Mouse (Mus musculus): ENCODE results near the gene Sytl2. TPM values are rescaled to one million over a fixed set of nuclear protein-coding genes. Genes with fewer than 3 reads are reported as not detected.

Sytl2 gene
- polyA plus RNA-seq, 1 experiment from 2014 or later: 7.7 TPM

- 82% methylated on average over 4 of the region's 4 CpGs for WGBS
- Histone ChIP-seq H3K9ac (ENCODE audit: low read length) (no peak overlapping the region), H3K4me1 (ENCODE audit: control insufficient read depth, insufficient read depth, low read length) (no peaks in the 10 kb centered on the region), H3K27ac (ENCODE audit: low read length) (no peak overlapping the region), H3K36me3 (ENCODE audit: control insufficient read depth, insufficient read depth) (no peaks in the 10 kb centered on the region), H3K27me3 (ENCODE audit: control insufficient read depth, insufficient read depth, low read length) (no peaks in the 10 kb centered on the region), H3K4me3 (ENCODE audit: low read length) (no peak overlapping the region), H3K4me2 (ENCODE audit: low read depth, low read length) (no peak overlapping the region), H3K9me3 (replicated peaks; ENCODE audit: control insufficient read depth, low read length) (no peaks in the 10 kb centered on the region)
- no peak for ATAC-seq (replicated peaks; ENCODE audit: extremely low read depth, insufficient read depth, low FRiP score)
Observed at GRCm38 (mm10) chr7:90325166-90325565, 23.1 kb downstream of the Sytl2 start.

GRCm38 (mm10) chr7:90330200-90330599 lies 28.1 kb downstream of the Sytl2 start:
- H3K4me2 ChIP-seq (ENCODE audit: low read depth, low read length): no peak overlapping the region
- H3K9me3 ChIP-seq (replicated peaks; ENCODE audit: control insufficient read depth, low read length): no peaks in the 10 kb centered on the region
- no peak overlapping the region for H3K4me3 ChIP-seq (ENCODE audit: low read length)
- ATAC-seq (replicated peaks; ENCODE audit: extremely low read depth, insufficient read depth, low FRiP score): no peak
- no peak overlapping the region for H3K9ac ChIP-seq (ENCODE audit: low read length)
- no peaks in the 10 kb centered on the region for H3K27me3 ChIP-seq (ENCODE audit: control insufficient read depth, insufficient read depth, low read length)
- 70% methylated on average over 1 of the region's 1 CpGs for WGBS
- no peaks in the 10 kb centered on the region for H3K36me3 ChIP-seq (ENCODE audit: control insufficient read depth, insufficient read depth)
- H3K4me1 ChIP-seq (ENCODE audit: control insufficient read depth, insufficient read depth, low read length): peaks cover 5% of the 10 kb centered on the region
- H3K27ac ChIP-seq (ENCODE audit: low read length): no peak overlapping the region

GRCm38 (mm10) chr7:90332483-90333065 lies 30.5 kb downstream of the Sytl2 start:
- Histone ChIP-seq H3K4me3 (ENCODE audit: low read length) (no peak overlapping the region), H3K9me3 (replicated peaks; ENCODE audit: control insufficient read depth, low read length) (no peaks in the 10 kb centered on the region), H3K4me2 (ENCODE audit: low read depth, low read length) (no peak overlapping the region), H3K27ac (ENCODE audit: low read length) (peak overlapping the region; percentile 51; the same call in 1 of the 2 replicates), H3K27me3 (ENCODE audit: control insufficient read depth, insufficient read depth, low read length) (no peaks in the 10 kb centered on the region), H3K36me3 (ENCODE audit: control insufficient read depth, insufficient read depth) (no peaks in the 10 kb centered on the region), H3K9ac (ENCODE audit: low read length) (no peak overlapping the region), H3K4me1 (ENCODE audit: control insufficient read depth, insufficient read depth, low read length) (peaks cover 5% of the 10 kb centered on the region)
- peak; percentile 58; the same call in 1 of the 2 replicates for ATAC-seq (replicated peaks; ENCODE audit: extremely low read depth, insufficient read depth, low FRiP score)
- 43% methylated on average over 3 of the region's 3 CpGs for WGBS

GRCm38 (mm10) chr7:90334362-90334761 lies 32.3 kb downstream of the Sytl2 start:
- H3K9me3 ChIP-seq (replicated peaks; ENCODE audit: control insufficient read depth, low read length): no peaks in the 10 kb centered on the region
- H3K27ac ChIP-seq (ENCODE audit: low read length): no peak overlapping the region
- WGBS: 84% methylated on average over 6 of the region's 6 CpGs
- H3K4me1 ChIP-seq (ENCODE audit: control insufficient read depth, insufficient read depth, low read length): peaks cover 5% of the 10 kb centered on the region
- no peak overlapping the region for H3K4me3 ChIP-seq (ENCODE audit: low read length)
- no peak for ATAC-seq (replicated peaks; ENCODE audit: extremely low read depth, insufficient read depth, low FRiP score)
- H3K4me2 ChIP-seq (ENCODE audit: low read depth, low read length): no peak overlapping the region
- no peaks in the 10 kb centered on the region for H3K27me3 ChIP-seq (ENCODE audit: control insufficient read depth, insufficient read depth, low read length)
- H3K9ac ChIP-seq (ENCODE audit: low read length): no peak overlapping the region
- H3K36me3 ChIP-seq (ENCODE audit: control insufficient read depth, insufficient read depth): no peaks in the 10 kb centered on the region

- Histone ChIP-seq H3K9me3 (replicated peaks; ENCODE audit: control insufficient read depth, low read length) (no peaks in the 10 kb centered on the region), H3K36me3 (ENCODE audit: control insufficient read depth, insufficient read depth) (no peaks in the 10 kb centered on the region), H3K4me2 (ENCODE audit: low read depth, low read length) (no peak overlapping the region), H3K9ac (ENCODE audit: low read length) (no peak overlapping the region), H3K4me1 (ENCODE audit: control insufficient read depth, insufficient read depth, low read length) (peaks cover 5% of the 10 kb centered on the region), H3K4me3 (ENCODE audit: low read length) (no peak overlapping the region), H3K27ac (ENCODE audit: low read length) (no peak overlapping the region), H3K27me3 (ENCODE audit: control insufficient read depth, insufficient read depth, low read length) (no peaks in the 10 kb centered on the region)
- 84% methylated on average over 3 of the region's 3 CpGs for WGBS
- ATAC-seq (replicated peaks; ENCODE audit: extremely low read depth, insufficient read depth, low FRiP score): no peak
Observed at GRCm38 (mm10) chr7:90334831-90335230, 32.8 kb downstream of the Sytl2 start.

GRCm38 (mm10) chr7:90335755-90336194 lies 33.7 kb downstream of the Sytl2 start:
- 39% methylated on average over 3 of the region's 3 CpGs for WGBS
- no peak overlapping the region for H3K4me2 ChIP-seq (ENCODE audit: low read depth, low read length)
- H3K4me1 ChIP-seq (ENCODE audit: control insufficient read depth, insufficient read depth, low read length): peaks cover 5% of the 10 kb centered on the region
- H3K27me3 ChIP-seq (ENCODE audit: control insufficient read depth, insufficient read depth, low read length): no peaks in the 10 kb centered on the region
- no peak overlapping the region for H3K4me3 ChIP-seq (ENCODE audit: low read length)
- H3K9ac ChIP-seq (ENCODE audit: low read length): no peak overlapping the region
- H3K36me3 ChIP-seq (ENCODE audit: control insufficient read depth, insufficient read depth): no peaks in the 10 kb centered on the region
- no peaks in the 10 kb centered on the region for H3K9me3 ChIP-seq (replicated peaks; ENCODE audit: control insufficient read depth, low read length)
- no peak overlapping the region for H3K27ac ChIP-seq (ENCODE audit: low read length)
- no peak for ATAC-seq (replicated peaks; ENCODE audit: extremely low read depth, insufficient read depth, low FRiP score)

GRCm38 (mm10) chr7:90341212-90341957 lies 39.3 kb downstream of the Sytl2 start:
- 62% methylated on average over 12 of the region's 12 CpGs for WGBS
- Histone ChIP-seq H3K9me3 (replicated peaks; ENCODE audit: control insufficient read depth, low read length) (no peaks in the 10 kb centered on the region), H3K27me3 (ENCODE audit: control insufficient read depth, insufficient read depth, low read length) (no peaks in the 10 kb centered on the region), H3K27ac (ENCODE audit: low read length) (no peak overlapping the region), H3K4me1 (ENCODE audit: control insufficient read depth, insufficient read depth, low read length) (no peaks in the 10 kb centered on the region), H3K36me3 (ENCODE audit: control insufficient read depth, insufficient read depth) (no peaks in the 10 kb centered on the region), H3K4me2 (ENCODE audit: low read depth, low read length) (no peak overlapping the region), H3K4me3 (ENCODE audit: low read length) (no peak overlapping the region), H3K9ac (ENCODE audit: low read length) (no peak overlapping the region)
- ATAC-seq (replicated peaks; ENCODE audit: extremely low read depth, insufficient read depth, low FRiP score): no peak

GRCm38 (mm10) chr7:90344903-90345302 lies 42.9 kb downstream of the Sytl2 start:
- Histone ChIP-seq H3K27me3 (ENCODE audit: control insufficient read depth, insufficient read depth, low read length) (no peaks in the 10 kb centered on the region), H3K36me3 (ENCODE audit: control insufficient read depth, insufficient read depth) (no peaks in the 10 kb centered on the region), H3K27ac (ENCODE audit: low read length) (no peak overlapping the region), H3K9me3 (replicated peaks; ENCODE audit: control insufficient read depth, low read length) (no peaks in the 10 kb centered on the region), H3K4me3 (ENCODE audit: low read length) (no peak overlapping the region), H3K9ac (ENCODE audit: low read length) (no peak overlapping the region), H3K4me1 (ENCODE audit: control insufficient read depth, insufficient read depth, low read length) (peaks cover 6% of the 10 kb centered on the region; the same call in 1 of the 2 replicates), H3K4me2 (ENCODE audit: low read depth, low read length) (no peak overlapping the region)
- 62% methylated on average over 3 of the region's 3 CpGs for WGBS
- ATAC-seq (replicated peaks; ENCODE audit: extremely low read depth, insufficient read depth, low FRiP score): no peak

GRCm38 (mm10) chr7:90347779-90348437 lies 45.9 kb downstream of the Sytl2 start:
- peaks cover 6% of the 10 kb centered on the region; the same call in 1 of the 2 replicates for H3K4me1 ChIP-seq (ENCODE audit: control insufficient read depth, insufficient read depth, low read length)
- WGBS: 80% methylated on average over 5 of the region's 5 CpGs
- H3K9ac ChIP-seq (ENCODE audit: low read length): no peak overlapping the region
- H3K36me3 ChIP-seq (ENCODE audit: control insufficient read depth, insufficient read depth): no peaks in the 10 kb centered on the region
- no peak overlapping the region for H3K27ac ChIP-seq (ENCODE audit: low read length)
- no peak overlapping the region for H3K4me3 ChIP-seq (ENCODE audit: low read length)
- H3K9me3 ChIP-seq (replicated peaks; ENCODE audit: control insufficient read depth, low read length): no peaks in the 10 kb centered on the region
- ATAC-seq (replicated peaks; ENCODE audit: extremely low read depth, insufficient read depth, low FRiP score): no peak
- H3K4me2 ChIP-seq (ENCODE audit: low read depth, low read length): no peak overlapping the region
- no peaks in the 10 kb centered on the region for H3K27me3 ChIP-seq (ENCODE audit: control insufficient read depth, insufficient read depth, low read length)
